ENCODE assay signal across 8 mouse cellular contexts in the genomic region with DNA sequence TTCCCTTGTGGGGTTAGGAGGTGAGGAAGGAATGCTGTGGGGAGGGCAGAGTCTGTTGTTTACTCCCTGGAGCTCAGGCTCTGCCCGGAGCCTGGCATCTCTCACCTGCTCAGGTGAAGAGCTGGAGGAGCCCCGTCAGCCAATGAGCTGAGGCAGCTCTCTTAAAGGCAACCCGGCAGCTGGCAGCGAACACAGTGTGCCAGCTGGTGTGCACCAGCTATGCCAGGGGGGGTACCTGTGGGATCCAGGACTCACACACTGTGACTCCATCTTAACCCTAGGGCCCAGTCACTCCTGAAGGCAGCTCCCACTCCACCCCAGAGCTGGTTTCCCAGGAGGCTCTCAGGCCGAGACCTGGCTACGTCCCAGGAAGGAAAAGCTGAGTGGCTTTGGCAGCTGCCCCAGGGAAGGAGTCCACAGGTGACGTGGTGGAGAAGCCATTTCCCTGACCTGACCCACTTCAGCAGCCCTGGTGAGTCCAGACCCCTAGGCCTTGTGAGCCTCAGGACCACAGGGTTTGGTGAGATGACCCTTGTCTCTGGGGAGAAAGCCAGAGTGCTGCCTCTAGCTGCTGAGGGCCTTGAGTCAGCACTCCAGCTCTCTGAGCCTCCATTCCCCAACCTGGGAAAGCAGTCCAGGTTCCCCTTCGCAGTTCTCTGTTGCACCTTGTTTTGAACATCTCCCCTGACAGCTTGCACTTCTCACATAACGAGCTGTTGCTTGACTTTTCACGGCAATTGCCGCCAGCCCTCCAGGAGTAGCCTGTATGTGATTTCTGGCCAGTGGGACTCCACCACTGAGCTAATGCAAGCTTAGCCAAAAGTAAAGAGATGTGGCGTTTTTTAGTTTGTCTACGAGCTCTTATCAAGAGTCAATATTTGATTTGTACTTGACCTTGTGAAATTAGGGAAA. TPM values are rescaled to one million over a fixed set of nuclear protein-coding genes. Genes with fewer than 3 reads are reported as not detected.
DNase-seq lines count a peak whose midpoint lies in the region.

No protein-coding gene starts in this region.

- intact Hi-C loops in left cerebral cortex, postnatal 4 days (cut with DNase I): no loop called here

- peak; percentile 44 for DNase-seq in adrenal gland, adult 2 months
- no peak for DNase-seq in adrenal gland, postnatal 4 days (ENCODE audit: low spot score in 2 of 2)
- DNase-seq in cerebellum, adult 11 months: peak; percentile 65
- DNase-seq in kidney, adult 9 months: peak; percentile 85
- DNase-seq in lung, postnatal 14 days: peak; percentile 84
- no peak for DNase-seq in neural tube, embryonic 10.5 days (ENCODE audit: extremely low spot score, low spot score)
- DNase-seq in right cerebral cortex, postnatal 4 days: no peak
- DNase-seq in left cerebral cortex, postnatal 4 days: no peak

RNA-seq across cellular contexts. Expression of a gene that starts 35.6 kb away (rescaled TPM):
- total RNA-seq in adrenal gland, adult 2 months (2021): 100 to 1,000 TPM in 1 of 2 experiments, 10 to 100 TPM in 1; 75.1 to 137 TPM
- 34.1 and 39.8 TPM in 2 replicates for polyA plus RNA-seq in adrenal gland, adult 2 months (2012; rRNA removed)
- total RNA-seq in adrenal gland, postnatal 4 days (2021): 100 to 1,000 TPM; 103 to 106 TPM
- 10 to 100 TPM; 97.9 to 100.0 TPM for total RNA-seq in left cerebral cortex, postnatal 4 days (2021)

Comparison
In these comparisons a context has a peak if more than half of its experiments do, and no peak if none do; other contexts are left out.
1. DNase-seq: peak in adrenal gland, adult 2 months (single experiment), cerebellum, adult 11 months (single experiment), kidney, adult 9 months (single experiment) and lung, postnatal 14 days (single experiment); none in adrenal gland, postnatal 4 days (0 of 2), neural tube, embryonic 10.5 days (single experiment), right cerebral cortex, postnatal 4 days (single experiment) and left cerebral cortex, postnatal 4 days (single experiment).